Mouse (Mus musculus) lung, postnatal 10 days (tissue): Measurements from ENCODE around the gene Nrcam.

Source experiments
- DNase-seq: peaks from one replicate; pipeline ENCODE4 v3.0.0; 2021

Gene Nrcam

DNA sequence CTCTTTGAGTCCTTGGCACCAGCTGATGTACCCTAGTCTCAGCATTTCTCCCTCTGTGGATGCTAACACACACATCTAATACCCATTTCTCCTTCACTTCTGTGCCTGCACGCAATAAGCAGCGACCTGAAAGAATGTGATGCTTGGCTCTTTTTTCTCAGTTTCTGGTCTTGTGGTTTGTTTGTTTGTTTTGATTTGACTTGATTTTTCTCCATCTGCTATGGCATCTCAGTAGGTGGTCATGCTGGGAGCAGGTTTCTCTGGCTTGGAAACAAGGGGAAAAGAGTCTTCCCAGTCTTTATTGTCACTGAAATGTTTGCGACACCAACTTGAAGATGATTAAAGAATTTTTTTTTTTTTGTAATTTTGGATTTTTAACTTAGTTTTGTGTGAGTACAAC, 192.8 kb downstream of the Nrcam start:
- no peak for DNase-seq

DNA sequence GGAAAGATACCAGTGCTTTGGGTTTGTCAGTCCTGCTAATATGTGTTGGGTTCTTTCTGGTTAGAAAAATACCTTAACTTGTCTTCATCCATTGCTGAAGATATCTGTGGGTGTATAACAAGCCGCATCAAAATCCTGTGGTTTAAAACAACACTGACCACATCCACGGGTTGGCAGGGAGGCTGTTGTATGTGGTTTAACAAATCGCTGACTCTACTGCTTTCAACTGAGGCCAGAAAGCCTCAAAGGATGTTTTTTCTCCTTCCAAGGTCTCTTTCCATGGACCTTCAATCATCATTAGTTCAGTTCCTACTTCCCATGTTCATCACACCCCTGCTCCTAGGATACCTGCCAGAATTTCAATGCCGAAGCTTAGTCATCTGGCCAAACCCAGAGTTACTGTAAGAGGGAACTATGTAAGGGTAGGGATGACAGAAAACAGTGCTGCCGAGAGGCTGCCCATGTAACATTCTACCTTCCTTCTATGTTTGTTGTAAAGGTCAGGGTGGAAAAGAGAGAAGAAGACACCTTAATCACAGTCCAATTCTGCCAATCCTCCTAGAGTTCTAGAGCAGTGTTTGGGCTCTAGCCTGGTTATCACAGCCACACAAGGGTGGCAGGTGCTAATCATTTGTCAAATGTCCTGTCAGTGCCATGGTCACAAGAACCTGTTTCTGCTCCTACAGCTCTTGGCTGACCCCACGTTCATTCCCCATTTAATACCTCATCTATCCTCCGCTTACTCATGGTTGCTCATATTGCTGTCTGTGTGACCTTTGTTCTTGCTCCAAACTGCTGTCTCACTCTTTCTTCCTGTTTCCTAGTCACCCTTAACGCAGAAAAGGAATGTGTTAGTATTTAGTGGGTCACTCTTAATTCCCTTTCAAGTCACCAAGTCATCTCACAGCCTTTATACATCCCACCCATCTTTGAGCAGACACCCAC, 196.2 kb downstream of the Nrcam start:
- peak; percentile 16 for DNase-seq

DNA sequence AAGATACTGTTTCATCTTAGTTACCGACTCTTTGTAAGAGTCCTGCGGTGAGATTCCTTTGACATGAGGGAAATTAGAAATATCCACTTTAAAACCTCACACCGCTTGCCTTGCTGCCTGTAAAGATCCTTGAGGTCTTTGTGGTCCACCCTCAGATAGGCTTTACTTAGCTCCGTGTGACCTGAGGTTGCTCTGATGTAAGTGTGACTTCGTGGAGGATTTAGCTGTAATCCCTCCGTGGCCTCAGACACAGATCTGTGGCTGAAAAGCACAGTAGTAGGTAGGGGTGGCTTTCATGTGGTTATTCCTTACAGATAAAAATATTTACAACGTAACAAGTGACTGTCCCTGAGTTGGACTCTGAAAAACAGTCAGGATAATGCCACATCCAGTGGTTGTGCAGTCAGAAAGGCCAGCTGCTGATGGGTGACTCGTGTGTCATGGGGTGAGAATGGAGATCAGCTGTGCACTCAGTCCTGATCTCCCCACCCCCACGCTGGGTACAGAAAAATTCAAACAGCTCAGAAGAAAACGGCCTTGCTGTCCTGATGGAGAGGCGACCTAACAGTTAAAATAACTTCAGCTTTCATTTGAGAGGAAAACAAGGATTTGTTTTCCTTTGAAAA, 199.8 kb downstream of the Nrcam start:
- peak; percentile 27 for DNase-seq

DNA sequence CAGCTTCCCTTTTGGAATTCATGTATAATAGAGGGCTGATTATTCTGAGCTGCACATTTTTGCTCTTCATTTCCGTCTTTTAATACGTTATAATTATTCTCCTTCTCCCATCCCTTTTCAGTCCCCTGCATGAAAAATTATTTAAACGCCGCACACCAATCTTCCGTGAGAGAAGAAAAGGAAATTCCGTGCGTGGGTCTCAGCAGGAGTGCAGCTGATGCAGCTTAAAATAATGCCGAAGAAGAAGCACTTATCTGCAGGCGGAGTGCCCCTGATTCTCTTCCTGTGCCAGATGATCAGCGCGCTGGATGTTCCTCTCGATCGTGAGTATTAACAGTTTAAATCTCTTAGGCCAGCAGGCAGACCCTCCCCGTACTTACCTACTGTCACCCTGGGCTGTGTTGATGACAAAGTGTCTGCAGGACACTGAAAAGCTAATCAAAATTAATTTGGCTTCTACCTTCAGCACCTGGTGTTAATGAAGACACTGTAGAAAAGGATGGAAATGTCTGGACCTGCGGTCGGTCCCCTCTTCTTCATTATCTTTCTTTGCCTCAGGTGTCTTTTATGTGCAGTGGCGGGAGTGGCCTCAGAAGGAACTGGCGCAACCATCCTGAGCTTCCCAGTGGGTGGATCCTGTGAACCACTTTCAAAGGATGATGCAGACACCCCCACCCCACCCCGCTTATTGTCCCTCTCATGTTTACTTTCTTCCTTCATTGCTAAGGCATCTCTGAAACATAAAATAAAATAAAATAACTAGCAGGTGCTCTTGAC, 203.8 kb downstream of the Nrcam start:
- no peak for DNase-seq

DNA sequence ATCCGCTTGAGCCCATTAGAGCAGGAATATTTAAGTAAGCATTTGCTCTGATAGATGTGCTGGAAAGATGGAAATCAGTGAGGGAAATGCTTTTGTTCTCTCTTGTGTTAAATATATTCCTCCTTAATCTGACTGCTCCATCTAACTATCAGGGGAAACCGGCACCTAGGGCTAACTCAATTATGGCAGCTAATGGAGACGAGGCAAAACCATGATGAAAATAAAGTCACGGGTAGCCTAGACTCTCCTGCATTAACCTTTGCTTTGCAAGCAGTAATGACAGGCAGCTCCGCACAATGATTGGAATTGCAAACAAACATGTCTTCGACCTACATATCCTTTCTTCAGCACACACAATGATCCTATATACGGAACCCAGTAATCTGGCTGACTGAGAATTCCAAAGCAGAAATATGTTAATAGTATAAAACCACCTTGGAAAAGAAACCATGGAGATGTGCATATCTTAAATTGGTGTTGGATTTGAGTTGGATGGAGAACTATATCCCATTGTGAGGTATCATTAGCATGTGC, 205.5 kb downstream of the Nrcam start:
- DNase-seq: no peak

DNA sequence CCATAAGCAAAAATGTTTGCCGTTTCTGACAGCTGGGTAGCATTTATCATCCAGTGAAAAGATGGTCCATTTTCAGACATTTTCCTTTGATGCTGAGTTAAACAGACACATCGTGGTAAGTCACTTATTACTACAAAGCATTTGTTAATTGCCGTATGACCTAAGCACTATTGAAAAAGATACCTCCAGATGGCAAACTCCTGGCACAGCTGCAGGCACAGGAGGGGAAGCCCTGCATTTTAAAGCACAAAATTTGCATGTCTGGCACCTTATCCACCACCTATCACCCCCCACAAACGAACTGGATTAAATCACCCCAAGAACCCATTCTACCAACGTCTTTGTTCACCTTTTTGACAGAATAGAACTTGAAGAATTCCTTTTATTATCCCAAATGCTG, 206.9 kb downstream of the Nrcam start:
- no peak for DNase-seq

DNA sequence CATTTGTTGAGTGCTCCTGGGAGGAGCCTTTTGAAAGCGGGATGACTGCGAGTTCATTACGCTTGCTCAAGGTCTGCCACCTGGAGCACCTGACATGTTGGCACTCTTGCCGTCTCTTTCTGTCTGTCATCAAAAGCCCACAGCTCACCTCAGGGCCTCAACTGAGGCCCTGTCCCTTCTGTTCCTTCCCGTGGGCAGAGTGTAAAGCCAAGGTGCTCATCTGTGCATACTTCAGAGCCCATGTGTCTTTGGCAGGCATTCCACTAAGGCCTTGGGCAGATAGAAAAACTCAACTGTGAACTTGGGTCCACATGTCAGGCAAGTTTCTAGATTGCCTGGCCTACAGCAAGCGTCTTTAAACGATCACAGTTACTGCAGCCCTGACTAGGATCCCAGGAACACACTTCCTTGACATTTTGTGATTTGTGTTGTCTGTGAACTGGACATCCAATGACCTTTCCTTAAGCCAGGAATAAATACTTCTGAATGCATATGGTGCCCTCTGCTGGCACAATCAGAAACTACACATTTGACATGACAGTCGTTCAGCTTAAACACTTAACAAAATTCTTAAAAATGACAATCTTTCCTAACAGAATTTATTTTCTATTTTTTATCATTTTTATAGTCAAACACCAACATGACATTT, 219.2 kb downstream of the Nrcam start:
- peak; percentile 88 for DNase-seq

DNA sequence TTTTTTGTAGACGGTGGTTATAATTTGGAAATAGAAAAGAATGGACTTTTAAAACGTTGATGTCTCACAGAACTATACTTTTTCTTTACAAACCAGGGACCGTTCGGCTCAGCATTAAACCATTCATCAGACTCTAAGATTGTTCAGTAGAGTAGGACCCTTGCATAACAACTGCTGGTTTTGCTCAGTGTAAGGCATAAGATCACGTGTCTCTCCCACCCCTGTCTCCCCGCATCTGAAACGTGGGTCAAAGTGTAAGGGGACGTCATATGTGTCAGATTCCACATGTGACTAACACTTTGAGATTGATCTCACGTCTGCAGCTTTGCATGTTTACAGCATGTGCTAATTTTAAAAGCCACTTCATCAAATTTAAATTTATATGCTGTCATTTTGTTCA, 219.8 kb downstream of the Nrcam start:
- DNase-seq: no peak

DNA sequence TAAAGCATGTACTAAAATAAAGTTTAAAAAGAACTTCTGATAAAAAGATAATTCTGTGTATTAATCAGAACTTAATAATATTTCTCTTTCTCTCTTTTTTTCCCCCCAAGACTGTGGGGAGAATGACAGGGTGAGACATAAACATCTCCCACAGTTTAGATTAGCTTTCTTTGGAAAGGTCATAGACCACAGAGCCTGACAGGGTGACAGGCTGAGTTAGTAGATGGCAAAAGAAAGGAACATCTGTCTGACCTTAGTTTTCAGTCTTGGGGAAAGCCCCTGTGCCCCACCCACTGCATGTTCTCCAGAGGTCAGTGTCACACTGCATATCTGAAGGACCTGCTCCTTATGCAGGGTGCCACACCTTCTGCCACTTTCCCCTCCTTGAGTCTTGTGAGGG, 222.9 kb downstream of the Nrcam start:
- DNase-seq: peak; percentile 44

DNA sequence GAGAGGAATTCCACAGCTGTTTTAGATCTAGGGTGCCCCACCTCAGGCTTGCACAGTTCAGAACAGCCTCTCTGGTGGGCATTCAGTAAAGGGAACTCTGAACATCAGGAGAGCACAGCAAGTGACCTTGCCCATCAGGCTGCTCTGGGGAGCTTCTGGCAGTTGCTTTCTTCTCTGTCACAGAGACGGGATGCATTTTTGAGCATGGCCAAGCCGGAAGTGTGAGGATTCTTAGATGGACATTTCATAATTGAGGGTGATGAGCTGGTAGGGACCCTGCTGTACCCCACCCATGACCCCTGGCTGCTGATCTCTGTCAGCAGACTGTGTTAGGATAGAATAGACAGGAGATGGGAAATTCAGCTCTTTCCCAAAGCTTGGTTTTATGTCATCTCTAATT, 225.4 kb downstream of the Nrcam start:
- peak; percentile 13 for DNase-seq

DNA sequence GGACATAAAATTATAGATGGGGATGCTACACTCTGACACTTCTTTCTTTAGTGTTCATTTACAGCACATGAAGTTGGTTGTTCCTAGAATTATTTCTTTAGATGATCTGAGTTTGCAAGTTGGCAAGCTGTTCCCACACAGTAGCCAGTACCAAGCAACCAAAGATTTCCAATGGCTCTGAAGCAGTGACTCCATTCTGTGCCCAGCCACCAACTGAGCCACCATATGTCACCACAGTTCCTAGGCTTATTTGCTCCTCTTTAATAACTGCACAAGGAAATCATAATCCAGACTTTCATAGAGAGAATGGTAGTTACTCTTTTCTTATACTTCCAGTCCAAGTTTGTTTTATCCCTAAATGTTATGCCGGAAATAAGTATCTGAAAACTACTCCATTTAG, 226.1 kb downstream of the Nrcam start:
- no peak for DNase-seq

DNA sequence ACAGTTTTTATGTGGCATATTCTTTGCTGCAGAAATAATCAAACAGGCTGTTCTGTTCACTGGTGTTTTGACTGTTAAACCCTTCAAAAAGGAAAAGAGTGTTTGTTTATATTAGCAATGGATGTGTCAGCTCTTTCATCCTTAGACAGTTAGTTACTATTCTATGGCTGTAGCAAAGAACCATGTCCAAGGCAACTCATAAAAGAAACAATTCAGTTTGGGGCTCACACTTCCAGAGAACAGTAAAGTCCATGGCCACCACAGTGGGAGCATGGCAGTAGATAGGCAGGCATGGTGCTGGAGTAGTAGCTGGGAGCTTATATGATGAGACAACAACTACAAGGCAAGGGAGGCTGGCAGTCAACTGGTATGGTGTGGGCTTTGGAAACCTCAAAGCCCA, 231.3 kb downstream of the Nrcam start:
- DNase-seq: no peak

DNA sequence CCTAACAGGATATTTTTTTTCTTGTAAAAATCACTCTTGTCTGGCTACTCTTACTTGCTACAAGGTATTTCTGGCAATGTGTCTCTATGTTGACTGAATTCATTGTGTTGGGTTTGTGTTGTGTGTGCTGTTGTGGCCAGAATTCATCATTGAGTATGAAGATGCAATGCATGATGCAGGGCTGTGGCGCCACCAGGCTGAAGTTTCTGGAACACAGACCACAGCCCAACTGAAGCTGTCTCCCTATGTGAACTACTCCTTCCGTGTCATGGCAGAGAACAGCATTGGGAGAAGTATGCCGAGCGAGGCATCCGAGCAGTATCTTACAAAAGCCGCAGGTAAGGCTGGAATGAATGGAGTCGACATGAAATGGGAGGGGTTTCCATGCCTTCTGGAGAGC, 241.4 kb downstream of the Nrcam start:
- no peak for DNase-seq

DNA sequence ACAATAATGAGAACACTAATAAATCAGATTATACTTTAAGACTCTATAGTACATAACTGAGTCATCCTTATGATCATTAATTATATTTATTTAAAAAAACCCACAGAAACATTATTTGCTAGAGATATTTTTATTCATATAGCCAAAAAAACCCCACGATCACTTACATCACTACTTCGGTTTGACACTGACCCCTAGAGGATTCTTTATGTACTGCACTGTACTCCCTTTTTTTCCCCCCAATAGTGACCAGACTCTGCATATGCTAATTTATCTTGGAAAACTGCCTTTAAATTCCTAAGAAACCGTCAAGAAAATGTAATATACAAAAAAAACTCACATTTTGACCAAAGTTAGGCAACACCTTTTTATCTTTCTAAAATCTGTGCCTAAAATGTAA, 244.0 kb downstream of the Nrcam start:
- peak; percentile 15 for DNase-seq

DNA sequence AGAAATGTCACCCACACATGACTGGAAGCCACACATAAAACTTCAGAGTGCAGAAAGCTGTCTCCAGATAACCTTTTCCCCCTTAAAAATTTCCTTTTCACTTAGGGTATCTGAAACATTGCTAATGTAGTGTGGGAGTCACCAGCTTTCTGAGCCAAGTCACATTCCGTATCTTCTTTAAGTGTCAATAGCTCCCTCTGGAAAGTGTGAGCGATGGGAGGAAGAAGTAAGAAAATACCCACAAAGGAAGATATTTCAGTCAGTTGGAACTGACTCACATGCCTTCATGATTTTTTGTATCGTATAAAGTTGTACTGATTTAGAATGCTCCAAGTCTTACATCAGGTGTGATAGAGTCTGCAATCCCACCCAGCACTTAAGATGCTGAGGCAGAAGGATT, 245.5 kb downstream of the Nrcam start:
- DNase-seq: no peak

DNA sequence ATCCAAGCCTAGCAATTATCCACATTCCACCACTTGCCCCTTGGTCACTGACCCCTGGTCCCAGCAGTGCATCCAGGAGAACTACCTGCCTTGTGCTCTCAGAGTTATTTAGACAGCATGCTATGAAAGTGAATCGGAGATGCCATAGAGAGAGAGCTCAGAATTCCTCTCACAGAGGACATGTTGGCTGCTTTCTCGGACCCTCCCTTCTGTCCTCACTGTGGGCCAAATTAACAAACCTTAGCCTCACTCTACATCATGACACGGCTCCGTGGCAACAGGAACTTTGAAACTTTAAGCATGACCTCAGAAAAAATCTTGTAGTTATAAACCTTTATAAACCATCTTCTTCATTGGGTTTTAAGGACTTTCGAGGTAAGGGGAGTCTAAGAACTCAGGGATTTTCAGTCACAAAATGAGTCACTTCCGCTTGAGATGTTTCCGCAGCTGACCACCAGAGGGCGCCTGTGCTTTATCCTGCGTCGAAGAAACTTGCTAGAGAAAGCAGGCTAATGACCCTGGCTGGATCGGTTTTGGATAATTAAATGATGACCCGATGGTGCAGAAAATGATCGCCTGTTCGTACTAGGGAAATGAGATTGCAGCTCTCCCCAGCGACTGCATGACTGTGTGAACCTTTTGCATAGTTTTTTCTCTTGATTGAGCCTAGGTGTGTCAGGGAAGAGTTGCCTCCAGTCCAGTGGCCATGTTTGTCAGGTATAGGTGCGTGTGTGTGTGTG, 272.9 kb downstream of the Nrcam start:
- peak; percentile 73 for DNase-seq

DNA sequence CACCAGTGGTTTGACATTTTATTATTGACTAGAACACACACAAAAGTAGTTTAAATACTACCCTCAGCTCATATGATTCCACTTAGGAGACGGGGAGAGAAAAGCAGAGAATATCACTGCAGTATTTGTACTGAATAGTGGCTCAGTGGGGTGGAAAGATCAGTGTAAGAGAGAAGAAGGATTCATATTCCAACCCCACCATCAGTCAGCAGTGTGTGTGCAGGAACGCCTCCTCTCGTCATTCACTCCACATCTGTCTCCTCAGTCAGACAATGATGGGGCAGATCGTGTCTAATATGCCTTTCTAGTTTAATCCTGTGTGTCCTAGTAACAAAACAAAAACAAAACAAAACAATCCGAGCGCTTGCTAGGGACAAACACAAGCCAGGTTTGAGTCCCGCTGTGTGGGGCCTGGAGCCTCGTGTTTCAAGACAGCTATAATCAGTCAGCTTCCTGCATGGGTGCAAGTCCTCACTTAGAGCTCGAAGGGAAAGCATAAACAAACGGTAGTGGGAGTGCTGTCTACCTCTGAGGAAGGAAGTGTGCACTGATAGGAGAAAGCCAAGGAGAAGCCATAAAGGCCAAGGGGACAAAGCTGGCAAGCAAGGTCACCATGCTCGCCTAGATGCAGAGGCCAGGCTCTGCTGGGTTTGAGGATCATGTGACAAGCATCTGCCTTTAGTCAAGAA, 273.7 kb downstream of the Nrcam start:
- DNase-seq: no peak

DNA sequence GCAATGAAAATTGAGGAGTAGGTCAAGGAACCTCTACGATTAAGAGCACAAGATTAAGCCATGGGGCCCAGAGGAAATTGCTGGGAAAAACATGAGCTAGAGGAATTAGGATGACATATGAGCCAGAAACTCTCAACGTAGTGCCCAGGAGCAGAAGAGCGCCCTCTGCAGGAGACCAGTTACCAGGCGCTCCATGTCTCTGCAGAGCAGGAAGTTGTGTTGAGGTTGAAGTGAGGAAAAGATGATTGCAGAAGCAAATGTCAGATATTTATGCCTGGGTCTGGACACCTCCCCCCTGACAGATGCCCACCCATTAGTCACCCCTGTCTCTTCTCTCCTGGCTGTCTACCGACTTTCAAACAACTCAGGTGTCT, 274.3 kb downstream of the Nrcam start:
- DNase-seq: no peak

DNA sequence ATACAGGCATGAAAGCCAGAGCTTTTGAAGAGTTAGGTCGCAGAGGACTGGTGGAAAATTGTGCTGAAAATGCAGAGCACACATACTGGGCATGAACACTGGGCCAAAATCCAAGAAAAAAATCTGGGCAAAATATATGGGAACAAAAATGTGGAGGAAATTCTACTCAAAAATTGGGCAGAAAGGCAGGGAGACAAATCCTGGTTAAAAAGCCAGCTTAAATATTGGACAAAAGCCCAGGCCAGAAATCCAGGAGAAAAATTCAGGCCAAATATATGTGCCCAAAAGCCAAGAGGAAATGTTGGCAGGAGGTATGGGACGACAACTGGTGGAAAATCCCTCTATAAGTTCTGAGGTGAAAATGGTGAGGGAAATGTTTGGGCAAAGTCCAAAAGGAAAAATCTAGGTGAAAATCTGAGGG, 288.3 kb downstream of the Nrcam start:
- DNase-seq: no peak

DNA sequence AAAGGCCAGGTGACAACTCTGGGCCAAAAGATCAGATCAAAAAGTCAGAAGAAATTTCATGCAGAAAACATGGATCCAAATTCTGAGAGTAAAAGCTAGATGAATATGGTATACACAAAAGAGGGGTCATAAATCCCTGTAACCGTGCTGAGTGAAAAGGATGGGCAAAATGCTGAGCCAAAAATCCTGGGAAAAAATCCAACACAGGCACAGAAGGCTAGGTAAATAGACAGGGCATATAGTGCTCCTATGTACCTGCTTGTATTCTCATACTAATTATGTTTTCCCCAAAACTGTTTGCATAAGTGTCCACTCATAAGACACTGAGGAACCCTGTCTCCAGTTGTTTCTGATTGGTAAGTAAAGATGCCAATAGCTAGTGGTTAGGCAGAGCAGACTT, 288.8 kb downstream of the Nrcam start:
- DNase-seq: no peak

DNA sequence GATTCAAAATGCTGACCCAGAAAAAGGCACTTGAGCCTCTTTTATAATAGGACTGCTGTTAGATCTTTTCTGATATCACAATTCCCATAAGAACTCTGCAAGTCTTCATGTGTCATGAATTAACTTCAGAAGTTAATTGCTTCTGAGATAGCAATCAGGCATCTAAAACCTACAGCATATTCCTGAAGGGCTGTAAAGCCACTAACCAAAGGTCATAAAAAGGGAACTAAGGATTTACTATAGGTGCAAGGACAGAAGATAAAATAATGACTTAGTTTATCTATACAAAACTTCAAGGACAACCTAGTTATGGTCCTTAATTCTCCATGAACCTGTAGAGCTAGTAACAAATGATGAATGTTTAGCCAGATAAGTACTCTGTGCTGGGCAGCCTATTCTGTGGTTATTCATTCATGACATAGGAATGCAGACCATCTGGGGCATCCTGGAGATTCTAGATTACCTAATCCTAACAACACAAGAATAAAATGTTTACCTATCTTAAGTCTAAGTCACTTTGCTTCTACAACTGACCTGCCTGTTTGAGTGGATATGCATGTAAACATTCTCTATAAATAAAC, 310.7 kb downstream of the Nrcam start:
- DNase-seq: no peak
